Mouse (Mus musculus) neural tube, embryonic 12.5 days (tissue): ENCODE measurements around the gene Kank4. TPM values are rescaled to one million over a fixed set of nuclear protein-coding genes. Genes with fewer than 3 reads are reported as not detected.
"Not testable (repeated sequence)": the region's sequence is repeated elsewhere in the genome, so short reads cannot be mapped to it uniquely, and the experiment has no call there.

Source experiments
- ATAC-seq: fragments of 200-750 bp; cut with Nextera tagmentation; 2 replicates; pipeline ENCODE4 v1.8.0; 2017; ENCODE audit warnings: low read depth, mild to moderate bottlenecking, moderate TSS enrichment, moderate library complexity; ENCODE audit not compliant: low FRiP score
- H3K27ac ChIP-seq: fragments of 300-500 bp; sonication (generic); 2 replicates; pipeline ENCODE4 v1.5.1; 2016
- H3K27me3 ChIP-seq: fragments of 300-500 bp; sonication (generic); replicated peaks from 2 replicates; pipeline ENCODE4 v1.6.1; 2016; ENCODE audit warnings: mild to moderate bottlenecking
- H3K36me3 ChIP-seq: fragments of 300-500 bp; sonication (generic); 2 replicates; pipeline ENCODE4 v1.6.1; 2016; ENCODE audit warnings: mild to moderate bottlenecking
- H3K4me1 ChIP-seq: fragments of 300-500 bp; sonication (generic); 2 replicates; pipeline ENCODE4 v1.6.1; 2016
- H3K4me2 ChIP-seq: fragments of 300-500 bp; sonication (generic); replicated peaks from 2 replicates; pipeline ENCODE4 v1.6.1; 2016; ENCODE audit warnings: mild to moderate bottlenecking
- H3K4me3 ChIP-seq: fragments of 300-500 bp; sonication (generic); 2 replicates; pipeline ENCODE4 v1.5.1; 2016
- H3K9ac ChIP-seq: fragments of 300-500 bp; sonication (generic); 2 replicates; pipeline ENCODE4 v1.6.1; 2016; ENCODE audit warnings: mild to moderate bottlenecking
- H3K9me3 ChIP-seq: fragments of 300-500 bp; sonication (generic); 2 replicates; pipeline ENCODE4 v1.6.1; 2016; ENCODE audit warnings: mild to moderate bottlenecking
- WGBS: fragments of 180-500 bp; shearing (Covaris S2); methylation state at CpG from one replicate; pipeline ENCODE4 v1.1.7; 2016; 5-methylcytosine and 5-hydroxymethylcytosine counted together
- polyA plus RNA-seq: library from polyadenylated mRNA; unstranded; fragments of >200 nt; fragmentation: Nextera tagmentation; extraction: Ambion mirVana; gene quantifications from 2 replicates; pipeline ENCODE4 v1.2.1, GENCODE M21; 2016

Kank4 gene
- polyA plus RNA-seq, 1 experiment from 2014 or later = 0.53 TPM

DNA sequence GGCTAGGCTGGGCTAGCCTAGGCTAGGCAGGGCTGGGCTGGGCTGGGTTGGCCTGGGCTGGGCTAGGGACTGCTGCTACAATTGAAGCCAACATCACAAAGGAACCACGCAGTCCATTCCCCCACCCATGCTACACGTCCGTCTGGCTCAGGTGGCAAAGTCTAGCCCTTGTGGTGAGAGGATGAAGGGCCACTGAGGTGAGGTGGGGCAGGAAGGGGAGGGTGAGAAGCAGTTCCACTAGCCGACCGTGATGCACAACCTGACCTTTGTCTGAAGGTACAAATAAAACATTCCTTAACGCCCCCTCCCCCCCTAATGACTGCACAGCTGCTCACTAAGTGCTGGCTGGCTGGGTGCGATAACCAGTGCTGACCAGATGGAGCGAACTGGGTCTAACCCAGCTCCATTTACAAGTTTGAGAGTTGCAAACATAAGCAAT lies 28.4 kb upstream of the Kank4 start:
- no peaks in the 10 kb centered on the region for H3K4me1 ChIP-seq
- ATAC-seq = no peak
- H3K9ac ChIP-seq = no peak overlapping the region
- no peaks in the 10 kb centered on the region for H3K27me3 ChIP-seq
- no peak overlapping the region for H3K4me2 ChIP-seq
- no peaks in the 10 kb centered on the region for H3K36me3 ChIP-seq
- H3K9me3 ChIP-seq = no peaks in the 10 kb centered on the region
- 61% methylated on average over 8 of the region's 8 CpGs for WGBS
- H3K4me3 ChIP-seq = no peak overlapping the region
- H3K27ac ChIP-seq = no peak overlapping the region

DNA sequence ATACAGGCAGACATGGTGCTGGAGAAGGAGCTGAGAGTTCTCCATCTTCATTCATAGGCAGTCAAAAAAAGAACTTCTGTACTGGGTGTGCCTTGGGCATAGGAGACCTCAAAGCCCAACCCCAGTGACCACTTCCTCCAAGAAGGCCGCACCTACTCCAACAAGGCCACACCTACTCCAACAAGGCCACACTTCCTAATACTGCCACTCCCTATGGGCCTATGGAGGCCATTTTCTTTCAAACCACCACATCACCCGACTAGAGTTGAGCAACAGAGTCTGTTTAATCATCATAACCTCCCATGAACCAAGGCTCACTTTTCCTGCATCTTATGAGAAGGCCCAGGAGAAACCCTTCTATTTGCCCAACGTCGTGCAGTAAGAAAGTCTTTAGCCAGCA lies 27.9 kb upstream of the Kank4 start:
- 89% methylated on average over 4 of the region's 4 CpGs for WGBS

DNA sequence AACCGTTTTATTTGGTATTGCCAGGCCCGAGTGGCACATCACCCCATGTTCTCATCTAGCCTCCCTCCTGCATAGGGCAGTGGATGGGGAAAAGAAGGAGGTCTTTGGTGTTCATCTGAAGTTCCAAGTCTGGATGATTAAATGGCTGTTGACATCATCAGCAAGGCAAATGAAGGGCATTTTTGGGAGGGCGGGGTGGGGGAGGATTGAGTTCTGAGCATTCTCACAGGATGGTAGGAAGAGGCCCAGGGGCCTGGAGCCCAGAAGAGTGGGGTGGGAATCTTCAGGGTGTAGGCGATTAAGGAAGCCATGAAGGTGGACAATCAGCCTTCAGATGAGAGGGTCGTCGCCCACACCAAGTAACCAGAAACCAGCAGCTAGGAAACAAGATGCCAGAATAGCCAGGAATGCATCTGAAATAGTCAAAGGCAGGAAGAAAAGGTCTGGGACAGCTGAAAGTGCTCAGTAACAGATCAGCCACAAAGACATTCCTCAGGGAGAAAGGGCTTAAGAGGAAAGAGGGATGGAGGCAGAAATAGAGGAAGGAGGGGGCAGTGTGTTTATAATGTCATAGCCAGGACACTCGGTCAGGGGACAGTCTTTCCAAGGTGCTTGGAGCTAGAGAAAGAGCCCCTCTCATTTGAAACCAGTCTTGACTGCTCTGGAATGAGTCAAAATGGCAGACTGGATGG lies 26.7 kb upstream of the Kank4 start:
- Histone ChIP-seq H3K27ac (no peak overlapping the region), H3K4me2 (no peak overlapping the region), H3K27me3 (no peaks in the 10 kb centered on the region), H3K9me3 (no peaks in the 10 kb centered on the region), H3K4me3 (no peak overlapping the region), H3K36me3 (no peaks in the 10 kb centered on the region), H3K4me1 (no peaks in the 10 kb centered on the region), H3K9ac (no peak overlapping the region)
- ATAC-seq = no peak
- whole genome bisulfite sequencing = 79% methylated on average over 7 of the region's 7 CpGs

More for the DNA sequence above, 27.9 kb upstream of the Kank4 start:
- no peaks in the 10 kb centered on the region for H3K9me3 ChIP-seq
- no peak overlapping the region for H3K27ac ChIP-seq
- H3K9ac ChIP-seq = no peak overlapping the region
- H3K27me3 ChIP-seq = no peaks in the 10 kb centered on the region
- no peaks in the 10 kb centered on the region for H3K36me3 ChIP-seq
- H3K4me1 ChIP-seq = no peaks in the 10 kb centered on the region
- ATAC-seq = no peak
- H3K4me3 ChIP-seq = no peak overlapping the region
- no peak overlapping the region for H3K4me2 ChIP-seq

DNA sequence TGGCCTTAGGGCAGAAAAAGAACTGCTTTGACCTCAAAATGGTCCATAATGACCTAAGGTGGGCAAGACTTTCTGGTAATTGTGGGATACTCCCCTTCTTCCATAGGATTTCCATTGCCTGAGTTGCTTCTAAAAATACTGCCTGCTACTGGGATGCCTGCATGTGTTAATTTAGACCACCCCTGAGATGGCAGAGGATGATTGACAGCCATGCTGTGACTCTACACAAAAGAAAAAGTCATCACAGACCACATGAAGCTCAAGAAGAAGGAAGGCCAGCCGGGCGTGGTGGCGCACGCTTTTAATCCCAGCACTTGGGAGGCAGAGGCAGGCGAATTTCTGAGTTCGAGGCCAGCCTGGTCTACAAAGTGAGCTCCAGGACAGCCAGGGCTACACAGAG lies 23.9 kb upstream of the Kank4 start:
- H3K36me3 ChIP-seq, H3K27me3 ChIP-seq, ATAC-seq: not testable (repeated sequence)

DNA sequence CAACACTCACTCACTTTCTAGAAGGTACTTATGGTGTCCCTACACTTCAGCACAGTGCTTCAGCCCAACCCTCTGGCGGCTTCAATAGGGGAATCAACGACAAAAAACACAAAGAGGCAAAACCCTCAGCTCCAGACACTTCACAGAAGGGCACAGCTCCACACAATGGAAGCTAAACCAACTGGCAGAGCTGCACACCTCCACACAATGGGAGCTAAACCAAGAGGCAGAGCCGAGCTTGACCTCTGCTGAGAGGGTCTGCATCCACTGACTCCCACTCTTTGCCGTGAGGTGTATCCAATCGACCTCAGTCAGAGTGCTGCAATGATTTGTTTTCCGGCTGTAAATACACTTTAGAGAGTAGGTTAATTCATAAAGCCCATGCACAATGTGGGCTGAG lies 23.2 kb upstream of the Kank4 start:
- Histone ChIP-seq H3K4me2 (no peak overlapping the region), H3K4me3 (no peak overlapping the region), H3K36me3 (no peaks in the 10 kb centered on the region), H3K9ac (no peak overlapping the region), H3K9me3 (no peaks in the 10 kb centered on the region), H3K27ac (no peak overlapping the region), H3K4me1 (no peaks in the 10 kb centered on the region), H3K27me3 (no peaks in the 10 kb centered on the region)
- 23% methylated on average over 6 of the region's 6 CpGs for WGBS
- ATAC-seq = 0 out of 2 replicates have a peak, but pooled peaks have one; percentile 25

More for the DNA sequence above, 23.9 kb upstream of the Kank4 start:
- not testable (repeated sequence) for H3K4me3 ChIP-seq, H3K27ac ChIP-seq, H3K9ac ChIP-seq, H3K4me1 ChIP-seq, H3K9me3 ChIP-seq, H3K4me2 ChIP-seq
- WGBS = 69% methylated on average over 6 of the region's 6 CpGs

DNA sequence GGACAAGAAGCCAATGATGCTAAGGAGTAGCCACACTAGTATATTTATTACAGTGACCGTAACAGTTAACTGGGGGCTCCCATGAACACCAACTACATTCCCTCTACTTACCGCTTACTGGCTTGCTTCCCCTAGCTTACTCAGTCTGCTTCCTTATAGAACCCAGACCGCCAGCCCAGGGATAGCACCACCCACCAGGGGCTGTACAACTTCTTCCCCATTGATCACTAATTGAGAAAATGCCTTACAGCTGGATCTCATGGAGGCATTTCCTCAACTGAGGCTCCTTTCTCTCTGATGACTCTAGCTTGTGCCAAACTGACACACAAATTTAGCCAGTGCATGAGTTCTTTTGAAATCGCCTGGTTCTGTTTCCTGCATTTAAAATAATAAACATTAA lies 21.6 kb upstream of the Kank4 start:
- Histone ChIP-seq H3K4me3 (no peak overlapping the region), H3K36me3 (no peaks in the 10 kb centered on the region), H3K4me2 (no peak overlapping the region), H3K4me1 (no peaks in the 10 kb centered on the region), H3K27ac (no peak overlapping the region), H3K27me3 (no peaks in the 10 kb centered on the region), H3K9me3 (no peaks in the 10 kb centered on the region), H3K9ac (no peak overlapping the region)
- ATAC-seq = no peak
- WGBS = 89% methylated on average over 4 of the region's 4 CpGs

DNA sequence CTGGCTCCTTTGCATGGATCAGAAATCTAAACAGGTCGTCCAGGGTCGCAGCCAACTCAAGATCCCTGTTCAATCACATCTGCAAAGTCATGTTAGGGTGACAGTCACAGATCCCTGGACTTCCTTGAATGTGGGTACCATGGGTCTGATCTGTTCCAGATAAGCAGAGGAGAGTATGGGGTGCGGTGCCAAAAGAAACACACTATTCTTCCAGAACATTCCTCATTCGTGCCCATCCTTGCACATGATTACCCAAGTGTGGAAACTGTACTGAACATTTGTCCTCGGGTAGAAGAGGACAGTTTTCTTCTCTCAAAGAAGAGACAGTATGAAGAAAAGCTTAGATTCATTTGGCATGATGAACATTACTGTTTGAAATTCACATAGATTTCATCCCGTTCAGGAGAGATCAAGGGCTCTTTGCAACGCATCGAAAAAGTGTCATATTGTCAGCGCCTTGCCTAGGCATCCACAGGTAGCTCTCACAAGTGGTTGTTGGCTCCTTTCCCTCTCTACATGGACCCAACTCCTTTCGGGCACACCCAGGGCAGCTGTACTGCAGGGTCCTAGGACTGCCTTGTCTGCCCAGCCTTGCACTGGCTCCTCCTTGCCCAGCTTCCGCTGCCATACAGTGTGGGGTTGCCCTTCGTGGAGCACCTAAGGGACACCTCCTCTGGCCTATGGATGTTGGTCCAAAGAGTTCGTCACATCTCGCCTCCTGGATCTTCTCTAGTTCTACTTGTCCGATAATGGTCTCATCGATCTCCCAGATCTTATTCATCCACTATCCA lies 20.6 kb upstream of the Kank4 start:
- 94% methylated on average over 16 of the region's 16 CpGs for whole genome bisulfite sequencing
- Histone ChIP-seq H3K9me3 (no peaks in the 10 kb centered on the region), H3K4me1 (no peaks in the 10 kb centered on the region), H3K4me3 (no peak overlapping the region), H3K27ac (no peak overlapping the region), H3K27me3 (no peaks in the 10 kb centered on the region), H3K4me2 (no peak overlapping the region), H3K36me3 (no peaks in the 10 kb centered on the region), H3K9ac (no peak overlapping the region)
- ATAC-seq = no peak

DNA sequence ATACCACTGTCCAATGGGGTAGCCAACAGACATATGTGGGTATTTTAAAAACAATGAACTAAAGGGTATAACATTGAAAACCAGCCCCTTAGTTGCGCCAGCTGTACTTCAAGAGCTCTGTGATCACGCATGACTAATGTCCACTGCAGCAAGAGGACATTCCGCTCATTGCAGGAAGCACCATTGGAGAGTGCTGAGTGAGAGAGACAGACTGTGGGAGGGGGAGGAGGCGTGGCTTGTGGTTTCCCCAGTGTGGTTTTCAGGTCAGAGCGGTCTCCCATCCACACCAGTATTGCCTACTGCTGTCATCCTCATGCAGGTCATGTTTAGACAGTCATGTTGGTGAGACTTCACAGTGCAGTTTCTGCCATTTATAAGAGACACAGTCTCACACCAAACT lies 19.2 kb upstream of the Kank4 start:
- H3K27me3 ChIP-seq = no peaks in the 10 kb centered on the region
- no peak overlapping the region for H3K4me2 ChIP-seq
- 46% methylated on average over 5 of the region's 5 CpGs for WGBS
- ATAC-seq = no peak
- no peaks in the 10 kb centered on the region for H3K4me1 ChIP-seq
- no peak overlapping the region for H3K4me3 ChIP-seq
- no peaks in the 10 kb centered on the region for H3K9me3 ChIP-seq
- no peaks in the 10 kb centered on the region for H3K36me3 ChIP-seq
- H3K9ac ChIP-seq = no peak overlapping the region
- H3K27ac ChIP-seq = no peak overlapping the region

DNA sequence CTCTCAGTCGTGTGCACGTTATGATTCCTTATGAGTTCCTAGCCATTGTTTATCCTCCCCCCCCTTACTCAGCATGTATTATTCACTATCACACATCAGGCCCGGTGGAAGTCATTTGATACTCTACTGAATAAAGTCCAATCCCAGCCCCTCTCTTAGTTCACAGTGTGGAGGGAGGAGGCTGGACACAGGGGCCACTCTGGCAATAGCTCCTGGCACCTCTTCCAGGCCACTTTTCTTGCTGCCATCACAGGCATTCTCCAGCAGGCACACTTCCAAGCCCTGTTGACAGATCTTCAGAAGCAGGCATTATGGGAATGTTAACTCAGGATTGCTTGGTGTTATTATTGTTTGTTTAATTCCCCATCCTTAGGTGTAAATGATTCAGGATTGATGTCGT lies 17.4 kb upstream of the Kank4 start:
- Histone ChIP-seq H3K27ac (no peak overlapping the region), H3K4me1 (no peaks in the 10 kb centered on the region), H3K4me3 (no peak overlapping the region), H3K4me2 (no peak overlapping the region), H3K27me3 (no peaks in the 10 kb centered on the region), H3K36me3 (no peaks in the 10 kb centered on the region), H3K9me3 (no peaks in the 10 kb centered on the region), H3K9ac (no peak overlapping the region)
- WGBS = 76% methylated on average over 4 of the region's 4 CpGs
- no peak for ATAC-seq

DNA sequence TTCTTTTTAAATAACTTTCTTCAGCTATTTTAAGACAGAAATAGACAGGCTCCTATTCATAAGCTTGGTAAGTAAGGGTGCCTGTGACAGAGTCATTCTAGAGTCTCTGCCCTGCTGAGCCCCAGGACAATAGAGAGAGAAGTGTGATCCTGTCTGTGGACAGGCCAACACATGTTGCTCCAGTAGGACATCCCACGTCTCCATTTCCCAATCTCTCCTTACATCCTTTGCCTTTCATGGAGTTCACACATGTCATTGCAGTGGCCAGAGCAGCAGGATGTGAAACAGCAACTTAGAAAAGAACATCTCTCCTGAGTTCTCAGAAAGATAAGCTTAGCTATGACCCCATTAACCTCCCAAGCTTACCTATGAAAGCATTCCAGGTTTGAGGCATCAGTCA lies 14.4 kb upstream of the Kank4 start:
- no peak overlapping the region for H3K9ac ChIP-seq
- no peaks in the 10 kb centered on the region for H3K36me3 ChIP-seq
- no peak overlapping the region for H3K27ac ChIP-seq
- WGBS = 75% methylated on average over 1 of the region's 1 CpGs
- no peak overlapping the region for H3K4me3 ChIP-seq
- H3K4me2 ChIP-seq = no peak overlapping the region
- no peaks in the 10 kb centered on the region for H3K27me3 ChIP-seq
- no peaks in the 10 kb centered on the region for H3K4me1 ChIP-seq
- no peaks in the 10 kb centered on the region for H3K9me3 ChIP-seq
- ATAC-seq = no peak

DNA sequence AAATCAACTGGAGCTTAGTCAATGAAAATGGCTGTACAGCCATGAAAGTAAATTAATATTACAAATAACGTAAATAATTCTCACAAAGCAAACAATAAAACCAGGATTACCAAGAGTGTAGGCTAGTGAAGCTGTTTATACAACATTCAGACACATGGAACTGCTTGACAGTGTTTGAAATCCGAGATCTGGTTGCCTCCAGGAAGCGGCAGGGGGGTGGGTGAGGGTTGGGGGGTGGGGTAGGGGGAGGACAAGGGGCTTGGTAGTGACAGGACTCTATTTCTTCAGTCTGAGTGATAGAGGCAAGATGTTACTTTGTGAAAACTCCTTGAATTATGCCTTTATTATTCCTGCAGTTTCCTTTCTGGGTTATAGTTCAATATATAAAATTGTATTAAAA lies 9.4 kb upstream of the Kank4 start:
- H3K9ac ChIP-seq = no peak overlapping the region
- H3K36me3 ChIP-seq = no peaks in the 10 kb centered on the region
- no peak overlapping the region for H3K27ac ChIP-seq
- H3K4me1 ChIP-seq = no peaks in the 10 kb centered on the region
- H3K4me3 ChIP-seq = no peak overlapping the region
- H3K4me2 ChIP-seq = no peak overlapping the region
- no peaks in the 10 kb centered on the region for H3K27me3 ChIP-seq
- ATAC-seq = no peak
- no peaks in the 10 kb centered on the region for H3K9me3 ChIP-seq
- 50% methylated on average over 3 of the region's 3 CpGs for WGBS

DNA sequence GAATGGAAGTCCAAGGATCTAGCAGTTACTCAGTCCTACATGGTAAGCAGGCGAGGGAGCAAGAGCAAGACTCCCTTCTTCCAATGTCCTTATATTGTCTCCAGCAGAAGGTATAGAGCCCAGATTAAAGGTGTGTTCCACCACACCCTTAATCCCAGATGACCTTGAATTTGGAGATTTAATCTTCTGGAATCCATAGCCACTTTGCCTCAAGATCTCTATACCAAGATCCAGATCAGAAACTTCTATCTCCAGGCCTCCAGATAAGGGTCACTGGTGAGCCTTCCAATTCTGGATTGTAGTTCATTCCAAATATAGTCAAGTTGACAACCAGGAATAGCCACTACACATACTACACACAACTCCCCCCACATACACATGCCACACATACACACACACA lies 6.4 kb upstream of the Kank4 start, which contains the start of gene I0C0044D17Rik:
I0C0044D17Rik (minus strand) TSS at position 101 of the 400 bp plus-strand sequence.
- H3K27me3 ChIP-seq, H3K36me3 ChIP-seq, H3K4me2 ChIP-seq, H3K9ac ChIP-seq, H3K27ac ChIP-seq, ATAC-seq, H3K4me3 ChIP-seq, H3K9me3 ChIP-seq, H3K4me1 ChIP-seq: not testable (repeated sequence)
- 94% methylated on average over 1 of the region's 1 CpGs for WGBS
